Mouse (Mus musculus): Measurements from ENCODE around the gene Gm45753. TPM values are rescaled to one million over a fixed set of nuclear protein-coding genes. Genes with fewer than 3 reads are reported as not detected.

Gene Gm45753
- total RNA-seq, 1 experiment: not detected

Other genes with a start within 250 kb of the Gm45753 start
- gene Mtnr1a, start 239.3 kb downstream of the Gm45753 start, total RNA-seq (2012; rRNA removed): 0.16 and 0.18 TPM in 2 replicates
- not detected in 2 replicates for gene F11, start 46.4 kb downstream of the Gm45753 start, total RNA-seq (2012; rRNA removed)
- not detected in 2 replicates for gene Klkb1, start 13.6 kb downstream of the Gm45753 start, total RNA-seq (2012; rRNA removed)
- 0.11 and 0.27 TPM in 2 replicates for gene Cyp4v3, start 24.8 kb upstream of the Gm45753 start, total RNA-seq (2012; rRNA removed)
- gene Fam149a, start 73.8 kb upstream of the Gm45753 start, total RNA-seq (2012; rRNA removed): 0.63 and 1.7 TPM in 2 replicates
- 0.58 and 0.74 TPM in 2 replicates for gene Tlr3, start 102.6 kb upstream of the Gm45753 start, total RNA-seq (2012; rRNA removed)
- 2.1 and 3.8 TPM in 2 replicates for gene Sorbs2, start 199.3 kb upstream of the Gm45753 start, total RNA-seq (2012; rRNA removed)

Data from ES-E14 (cell line).